Mouse (Mus musculus) mature B cell (primary cell): ENCODE results near the gene Nat8f2.
"Not testable (repeated sequence)": the region's sequence is repeated elsewhere in the genome, so short reads cannot be mapped to it uniquely, and the experiment has no call there.

Experiments
- in situ Hi-C: fragments of 300-500 bp; cut with MboI; formaldehyde crosslinking; loops from 2 replicates; pipeline ENCODE4 v1.14.3; 2019

Gene Nat8f2

GRCm38 (mm10) chr6:85869006-85869405 lies at the start of gene Nat8f2:
Gene Nat8f2, minus strand, starts transcription at chr6:85869158.
- in situ Hi-C loops: not testable (repeated sequence)

GRCm38 (mm10) chr6:85918341-85918740 lies 49.4 kb upstream of the Nat8f2 start:
- in situ Hi-C loops: not testable (repeated sequence)

- in situ Hi-C loops: no loop called here
These were observed 47.6 kb upstream of the Nat8f2 start for GRCm38 (mm10) chr6:85916596-85916995.

GRCm38 (mm10) chr6:85915539-85916513 lies 46.9 kb upstream of the Nat8f2 start, which contains the start of gene Nat8f1:
Gene Nat8f1, minus strand, starts transcription at chr6:85915687.
- in situ Hi-C loops: not testable (repeated sequence)

GRCm38 (mm10) chr6:85915141-85915538 lies 46.2 kb upstream of the Nat8f2 start:
- in situ Hi-C loops: no loop called here

GRCm38 (mm10) chr6:85911587-85911986 lies 42.6 kb upstream of the Nat8f2 start, which contains the start of gene Tprkb:
Gene Tprkb, plus strand, starts transcription at chr6:85911865.
- in situ Hi-C loops: no loop called here

- in situ Hi-C loops: no loop called here
These were observed 40.7 kb upstream of the Nat8f2 start for GRCm38 (mm10) chr6:85909704-85910103.

- in situ Hi-C loops: no loop called here
These were observed 39.4 kb upstream of the Nat8f2 start for GRCm38 (mm10) chr6:85908341-85908740.

GRCm38 (mm10) chr6:85906911-85907351 lies 38.0 kb upstream of the Nat8f2 start:
- in situ Hi-C loops: not testable (repeated sequence)

- in situ Hi-C loops: not testable (repeated sequence)
These were observed 35.7 kb upstream of the Nat8f2 start, which contains the start of gene Nat8f4 for GRCm38 (mm10) chr6:85904642-85905061. Gene Nat8f4, minus strand, starts transcription at chr6:85904884.

GRCm38 (mm10) chr6:85902303-85902702 lies 33.3 kb upstream of the Nat8f2 start:
- in situ Hi-C loops: no loop called here

- in situ Hi-C loops: not testable (repeated sequence)
These were observed 29.9 kb upstream of the Nat8f2 start for GRCm38 (mm10) chr6:85898596-85899475.

- in situ Hi-C loops: not testable (repeated sequence)
These were observed 26.2 kb upstream of the Nat8f2 start for GRCm38 (mm10) chr6:85895061-85895648.

- in situ Hi-C loops: no loop called here
These were observed 20.0 kb upstream of the Nat8f2 start for GRCm38 (mm10) chr6:85888961-85889360.

GRCm38 (mm10) chr6:85884311-85884710 lies 15.4 kb upstream of the Nat8f2 start:
- in situ Hi-C loops: no loop called here

- in situ Hi-C loops: not testable (repeated sequence)
These were observed 14.3 kb upstream of the Nat8f2 start for GRCm38 (mm10) chr6:85883246-85883645.

- in situ Hi-C loops: no loop called here
These were observed 950 bp downstream of the Nat8f2 start for GRCm38 (mm10) chr6:85867726-85868690.

GRCm38 (mm10) chr6:85866995-85867394 lies 2.0 kb downstream of the Nat8f2 start:
- in situ Hi-C loops: not testable (repeated sequence)

GRCm38 (mm10) chr6:85866166-85866565 lies 2.8 kb downstream of the Nat8f2 start:
- in situ Hi-C loops: not testable (repeated sequence)

- in situ Hi-C loops: not testable (repeated sequence)
These were observed 3.9 kb downstream of the Nat8f2 start for GRCm38 (mm10) chr6:85864900-85865639.
